Mouse (Mus musculus) adrenal gland, adult (tissue): ENCODE data around the gene Nrip2.

Experiments
- DNase-seq, 2 experiments: peaks; one replicate each; pipeline ENCODE4 v3.0.0; 2022 to 2023; ENCODE audit warnings: low spot score in 1 of 2; ENCODE audit not compliant: inconsistent age in 2 of 2

Gene Nrip2

GRCm38 (mm10) chr6:128436356-128437005, 37.4 kb downstream of the Nrip2 start:
- no peak for DNase-seq

DNA sequence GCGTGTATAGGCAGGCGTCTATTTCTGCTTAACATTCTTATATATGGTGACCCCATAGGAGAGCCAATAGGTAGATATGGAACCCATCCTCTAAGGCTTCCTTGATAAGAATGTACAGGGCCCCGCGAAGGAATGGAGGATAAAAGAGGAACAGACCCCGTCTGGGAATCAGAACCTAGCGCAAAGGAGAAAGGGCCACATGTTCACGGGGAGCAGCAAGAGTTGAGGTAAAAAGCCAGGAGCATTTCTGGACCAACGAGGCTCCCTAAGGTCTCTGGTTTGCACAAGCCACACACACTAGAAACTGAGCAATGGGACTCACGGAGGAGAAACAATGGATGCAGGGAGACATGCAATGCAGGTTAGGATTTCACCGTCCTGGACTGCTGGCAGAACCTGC, 38.2 kb downstream of the Nrip2 start:
- DNase-seq: no peak

DNA sequence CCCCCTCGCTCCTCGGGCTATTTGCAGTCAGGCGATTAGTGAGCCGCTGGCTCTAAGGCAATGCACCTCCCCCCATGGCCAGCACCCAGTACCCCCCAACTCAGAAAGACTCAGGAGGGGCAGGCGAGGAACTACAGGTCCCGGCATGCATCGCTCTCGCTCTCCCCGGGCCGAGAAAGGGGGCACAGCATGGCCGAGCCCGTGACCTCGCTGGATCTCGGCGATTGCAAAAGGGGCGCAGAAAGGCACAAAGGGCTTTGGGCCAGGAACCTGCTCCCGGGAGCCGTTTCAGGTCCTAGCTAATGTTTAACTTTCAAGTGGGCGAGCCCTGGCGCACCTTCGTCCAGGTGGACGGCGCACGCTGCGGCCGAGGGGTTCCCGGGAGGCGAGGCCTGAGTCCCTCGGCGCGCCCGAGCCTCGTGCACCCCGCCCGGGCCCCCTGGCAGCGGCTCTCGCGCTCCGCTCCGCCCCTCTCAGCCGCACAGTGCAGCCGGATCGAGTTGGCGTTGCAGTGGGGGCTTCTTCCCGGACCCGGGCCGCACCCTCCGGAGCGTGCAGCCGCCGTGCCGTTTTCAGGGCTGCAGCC, 38.7 kb downstream of the Nrip2 start:
- peak; percentile 80 to 93 for DNase-seq

DNA sequence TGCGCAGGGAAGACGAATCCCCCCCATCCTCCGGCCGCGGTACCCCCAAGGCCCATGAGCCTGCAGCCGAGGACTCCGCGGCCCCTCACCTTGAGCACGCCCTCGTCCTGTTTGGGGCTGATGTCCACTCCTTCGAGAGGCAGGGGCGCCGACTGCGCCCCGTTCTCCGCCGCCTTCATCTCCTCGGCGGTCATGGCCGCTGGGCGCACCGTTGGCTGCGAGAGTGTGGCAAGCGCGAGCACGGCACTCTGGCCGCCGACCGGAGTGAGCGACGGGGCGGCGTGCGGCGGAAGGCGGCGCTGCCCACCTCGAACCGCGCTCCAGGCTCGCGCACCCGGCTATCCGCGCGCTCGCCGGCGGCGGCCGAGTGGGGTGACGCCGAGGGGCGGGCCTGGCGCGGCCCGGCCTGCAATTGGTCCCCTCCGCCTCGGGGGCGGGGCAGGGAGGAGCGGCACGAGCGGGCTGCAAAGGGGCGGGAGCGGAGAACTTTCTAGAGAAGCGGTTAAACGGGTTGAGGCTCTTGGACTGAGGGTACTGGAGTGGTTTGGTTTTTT, 39.3 kb downstream of the Nrip2 start, which contains the start of gene Fkbp4:
Fkbp4 (minus strand) TSS at position 361 of the 554 bp plus-strand sequence.
- DNase-seq: peak; percentile 97 to 98

DNA sequence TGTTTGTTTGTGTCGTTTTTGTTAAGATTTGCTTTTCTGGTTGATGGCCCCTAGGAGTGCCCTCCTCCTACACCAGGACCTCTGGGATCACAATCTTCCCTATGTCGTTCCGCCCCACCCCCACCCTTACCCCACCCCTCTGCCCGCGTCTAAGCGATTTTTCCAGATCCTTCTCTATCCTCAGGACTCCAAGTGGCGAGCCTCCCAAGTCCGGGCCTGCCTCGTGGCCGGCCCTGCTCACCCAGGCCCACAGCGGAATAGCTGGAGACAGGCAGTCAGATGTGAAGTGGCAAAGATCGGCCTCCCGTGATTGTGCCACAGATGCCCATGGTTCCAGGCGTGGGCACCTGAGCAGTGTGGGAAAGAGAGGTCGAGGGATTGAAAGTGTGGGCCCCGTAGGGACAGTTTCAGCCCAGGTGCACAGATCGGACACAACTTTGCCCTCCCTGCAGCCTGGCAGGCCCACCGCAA, 39.8 kb downstream of the Nrip2 start:
- peak; percentile 54 to 76 for DNase-seq

DNA sequence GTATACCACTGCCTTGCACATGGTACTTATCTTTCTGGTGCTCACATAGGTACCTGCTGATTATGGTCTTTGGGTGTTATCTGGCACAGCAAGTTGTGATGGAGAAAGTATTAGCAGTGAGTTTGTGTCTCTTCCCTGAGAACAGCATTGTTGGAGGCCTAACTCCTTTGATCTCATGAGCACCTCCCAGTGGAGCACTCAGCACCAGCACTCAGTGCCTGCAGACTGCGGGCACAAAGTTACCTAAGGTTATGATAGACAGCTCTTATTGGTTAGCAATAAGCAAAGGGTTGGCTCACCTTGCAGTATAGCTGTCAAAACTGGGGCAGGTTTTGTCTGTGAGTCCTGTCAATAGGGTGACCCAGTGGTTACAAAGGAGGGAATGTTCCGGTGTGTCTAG, 41.1 kb downstream of the Nrip2 start:
- DNase-seq: no peak

GRCm38 (mm10) chr6:128445761-128446535, 46.9 kb downstream of the Nrip2 start:
- peak; percentile 67 to 91 for DNase-seq

DNA sequence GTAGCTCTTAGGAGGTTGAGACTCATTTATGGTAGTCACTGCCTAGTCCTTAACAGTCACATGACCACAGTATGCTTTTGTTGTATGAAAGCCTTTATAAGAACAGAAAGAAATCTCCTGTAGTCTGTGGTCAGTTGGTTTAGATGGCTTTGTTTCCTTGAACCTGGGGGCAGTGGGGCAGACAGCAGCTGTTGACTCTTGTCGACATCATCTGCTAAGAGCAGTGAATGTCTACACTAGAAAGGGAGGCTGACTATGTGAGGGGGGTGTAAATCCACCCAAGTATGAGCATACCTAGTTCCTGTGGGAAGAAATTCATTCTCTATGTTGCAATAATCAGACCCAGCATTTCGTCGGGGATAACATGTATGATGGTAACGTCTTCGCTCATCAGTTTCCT, 48.0 kb downstream of the Nrip2 start:
- DNase-seq: no peak

DNA sequence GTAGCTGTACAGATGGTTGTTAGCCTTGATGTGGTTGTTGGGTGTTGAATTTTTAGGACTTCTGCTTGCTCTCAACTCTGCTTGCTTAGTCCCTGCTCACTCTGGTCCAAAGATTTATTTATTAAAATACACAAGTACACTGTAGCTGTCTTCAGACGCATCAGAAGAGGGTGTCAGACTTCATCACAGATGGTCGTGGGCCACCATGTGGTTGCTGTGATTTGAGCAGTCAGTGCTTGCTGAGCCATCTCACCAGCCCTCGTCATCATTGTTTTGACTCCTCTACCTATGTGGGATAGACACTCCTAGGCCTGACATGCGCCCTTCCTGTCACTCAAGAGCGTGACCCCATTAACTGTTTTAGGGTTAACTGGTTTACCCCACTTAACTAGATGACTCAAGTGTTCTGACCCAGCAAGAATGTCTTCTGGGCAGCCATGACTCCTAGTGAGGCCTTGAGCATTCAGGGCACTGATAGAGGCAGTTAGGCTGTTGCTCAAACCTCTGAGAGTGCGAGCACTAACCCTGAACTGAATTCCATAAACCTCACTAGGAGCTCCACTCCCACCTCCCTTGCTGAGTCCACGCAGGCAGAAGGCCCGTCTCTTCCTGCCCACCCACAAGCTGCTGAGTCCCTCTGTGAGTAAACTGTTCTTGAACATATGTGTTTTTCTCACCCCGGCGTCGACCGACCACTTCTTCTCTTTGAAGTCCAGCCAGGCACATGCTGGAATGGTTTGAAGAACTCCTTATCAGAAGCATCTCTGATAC, 56.9 kb downstream of the Nrip2 start:
- peak; percentile 62 to 85 for DNase-seq

DNA sequence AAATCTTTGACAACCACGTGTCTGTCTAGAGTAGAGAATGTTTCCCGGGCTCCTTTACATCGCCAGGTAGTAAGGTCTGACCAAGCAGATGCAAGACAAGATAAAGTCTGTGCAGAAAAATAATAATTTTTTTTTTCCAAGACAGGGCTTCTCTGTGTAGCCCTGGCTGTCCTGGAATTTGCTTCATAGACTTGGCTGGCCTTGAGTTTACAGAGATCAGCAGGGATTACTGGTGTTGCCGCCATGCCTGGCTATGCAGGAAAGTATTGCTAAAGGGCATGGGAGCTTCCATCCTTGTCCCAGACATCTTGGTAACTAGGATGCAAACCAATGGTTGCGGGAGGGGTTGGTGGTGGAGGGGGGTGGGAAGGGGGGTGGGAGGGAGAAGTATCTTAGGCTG, 58.1 kb downstream of the Nrip2 start:
- peak in 1 of 2 experiments; percentile 64 for DNase-seq

GRCm38 (mm10) chr6:128460321-128460720, 61.2 kb downstream of the Nrip2 start:
- peak in 1 of 2 experiments; percentile 16 for DNase-seq

DNA sequence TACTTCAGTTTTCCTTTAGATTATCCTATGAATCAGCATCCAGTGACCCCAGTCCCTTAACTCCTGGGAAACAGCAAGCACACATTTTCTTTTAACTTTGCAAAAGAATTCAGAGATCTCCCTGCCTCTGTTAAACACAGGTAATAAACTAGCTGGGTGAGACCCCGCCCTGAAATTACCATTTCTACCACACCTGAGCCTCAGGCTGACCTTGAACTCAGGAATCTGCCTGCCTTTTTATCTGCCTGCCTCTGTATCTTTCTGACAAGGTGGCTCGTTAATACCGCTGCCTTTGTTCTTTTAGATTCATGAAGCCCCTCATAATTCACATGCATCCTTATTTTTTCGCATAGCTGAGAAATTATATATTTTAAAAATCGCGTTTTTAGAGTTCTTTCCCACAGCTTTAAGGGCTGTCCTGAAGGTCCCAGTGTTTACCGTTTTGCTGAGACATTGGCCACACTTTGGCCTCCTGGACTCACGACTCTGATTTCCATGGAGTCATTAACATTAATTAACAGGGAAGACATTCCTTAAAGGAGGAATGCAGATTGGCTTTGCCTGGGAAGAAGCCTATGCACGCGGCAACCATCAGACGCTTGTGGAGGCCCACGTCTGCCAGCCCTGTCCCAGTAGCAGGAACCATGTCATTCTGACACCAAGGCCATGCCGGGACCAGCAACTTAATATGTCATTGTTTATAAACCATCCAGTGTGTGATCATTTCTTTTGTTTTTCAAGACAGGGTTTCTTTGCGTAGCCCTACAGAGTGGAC, 61.8 kb downstream of the Nrip2 start:
- no peak for DNase-seq

DNA sequence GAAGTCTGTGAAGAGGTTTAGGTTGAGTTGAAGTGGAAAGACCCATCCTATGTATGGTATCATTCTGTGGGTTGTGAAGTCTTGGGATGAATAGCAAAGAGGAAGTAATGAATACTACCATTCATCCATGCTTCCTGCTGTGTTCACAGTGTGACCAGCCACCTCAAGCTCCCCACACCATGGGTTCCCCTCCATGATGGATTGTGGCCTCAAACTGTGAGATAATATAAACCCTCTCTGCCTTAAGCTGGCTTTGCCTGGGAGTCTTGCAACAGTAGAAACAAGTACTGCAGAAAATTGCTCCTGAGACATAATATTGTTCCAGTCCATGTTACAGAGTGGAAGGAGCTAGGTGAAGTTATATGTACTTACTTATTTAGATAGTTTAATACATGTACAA, 62.5 kb downstream of the Nrip2 start:
- no peak for DNase-seq

DNA sequence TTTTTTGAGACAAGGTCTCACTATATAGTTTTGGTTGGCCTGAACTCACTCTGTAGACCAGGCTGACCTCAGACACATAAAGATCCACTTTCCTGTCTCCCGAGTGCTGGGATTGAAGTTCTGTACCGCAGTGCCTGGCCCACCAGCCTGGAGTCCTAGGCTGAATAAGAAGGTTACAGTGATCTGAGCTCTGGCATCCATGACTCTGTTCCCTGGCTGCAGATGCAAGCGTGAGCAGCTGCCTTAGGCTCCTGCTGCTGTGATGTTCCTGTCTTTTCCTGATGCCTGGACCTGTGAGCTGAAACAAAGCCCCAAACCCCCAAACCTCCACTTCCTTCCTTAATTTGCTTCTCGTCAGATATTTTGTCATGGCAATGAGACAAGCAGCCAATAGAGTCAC, 65.9 kb downstream of the Nrip2 start:
- no peak for DNase-seq
